Mouse (Mus musculus) intestine, embryonic 16.5 days (tissue): ENCODE measurements around the gene Urb2. TPM values are rescaled to one million over a fixed set of nuclear protein-coding genes. Genes with fewer than 3 reads are reported as not detected.

ENCODE experiments used
- microRNA counts: library from miRNA; unstranded; fragments of <30 nt; microRNA quantifications from one replicate; lab custom pipeline; 2016
- microRNA-seq: library from miRNA; unstranded; fragments of <30 nt; microRNA quantifications from one replicate; pipeline ENCODE4, GENCODE M21; 2016
- polyA plus RNA-seq: library from polyadenylated mRNA; unstranded; fragments of >200 nt; fragmentation: Nextera tagmentation; extraction: Ambion mirVana; gene quantifications from 2 replicates; pipeline ENCODE4 v1.2.1, GENCODE M21; 2015

Gene Urb2
- polyA plus RNA-seq, 1 experiment from 2014 or later = 3.9 TPM

MicroRNA genes within 50 kb of the gene (microRNA counts, 519-probe panel; counts per million panel counts)
- 1,826 counts per million, percentile 32 among the panel's probes with 10 or more counts for microRNA mmu-miR-1967 (lab: Ali Mortazavi, UCI)

Small RNA genes lying within 50 kb of the gene (microRNA-seq; reads per million reads assigned to microRNA genes)
- gene Mir1967 = not detected

Other genes starting within 250 kb of the Urb2 start
- 66.9 and 71.9 TPM in 2 replicates for gene Rab4a, start 215.5 kb upstream of the Urb2 start, polyA plus RNA-seq
- 2.3 and 2.7 TPM in 2 replicates for gene Ccsap, start 161.3 kb upstream of the Urb2 start, polyA plus RNA-seq
- 11.1 and 14.3 TPM in 2 replicates for gene Acta1, start 126.8 kb upstream of the Urb2 start, polyA plus RNA-seq
- 24.4 and 26.4 TPM in 2 replicates for gene Nup133, start 72.2 kb upstream of the Urb2 start, polyA plus RNA-seq
- gene Abcb10, start 38.4 kb upstream of the Urb2 start, polyA plus RNA-seq = 18.7 and 19.7 TPM in 2 replicates
- gene Taf5l, start 111 bp upstream of the Urb2 start, polyA plus RNA-seq = 27.8 and 32.7 TPM in 2 replicates
- 35.1 and 35.9 TPM in 2 replicates for gene Galnt2, start 209.9 kb downstream of the Urb2 start, polyA plus RNA-seq